Mouse (Mus musculus) erythroblast, embryonic 14.5 days (primary cell): Measurements from ENCODE around the gene Adal.

ENCODE experiments used
- GATA1 ChIP-seq: IDR thresholded peaks from 2 replicates; pipeline ENCODE4 v1.6.1; 2012; ENCODE audit warnings: low read length, inconsistent platforms, mixed read lengths
- TAL1 ChIP-seq: IDR thresholded peaks from 3 replicates; pipeline ENCODE4 v1.6.1; 2012; ENCODE audit warnings: low read length, inconsistent platforms, mixed read lengths

DNA sequence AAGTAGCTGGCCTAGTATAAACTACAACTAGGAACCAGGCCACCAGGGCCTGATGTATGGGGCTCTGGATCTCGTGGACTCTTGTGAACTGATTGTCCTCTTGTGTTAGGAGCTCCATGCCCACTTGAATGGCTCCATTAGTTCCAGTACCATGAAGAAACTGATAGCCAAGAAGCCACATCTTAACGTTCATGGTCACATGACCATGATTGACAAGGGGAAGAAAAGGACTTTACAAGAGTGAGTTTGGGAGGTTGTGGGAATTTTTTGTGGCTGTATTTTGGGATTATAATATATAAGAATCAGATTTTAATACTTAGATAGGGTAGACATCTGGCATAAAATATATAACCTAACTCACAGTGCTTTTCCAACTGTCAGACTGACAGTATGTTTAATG, 2.2 kb downstream of the Adal start:
- no peak for TF ChIP-seq GATA1
- TF ChIP-seq TAL1 = no peak
